Mouse (Mus musculus): Measurements from ENCODE around the gene Rfx3.

- TF ChIP-seq CTCF (IDR thresholded peaks at IDR 0.05; ENCODE audit: low read depth, low read length) (no peak), EP300 (IDR thresholded peaks at IDR 0.05; ENCODE audit: insufficient read depth, low read depth, low read length) (no peak), POLR2A (IDR thresholded peaks at IDR 0.05; ENCODE audit: insufficient read depth, low read length) (no peak)
Measured at GRCm38 (mm10) chr19:28049280-28049679, 38.3 kb upstream of the Rfx3 start.

Data from ES-Bruce4 (cell line).